Mouse (Mus musculus) ES-Bruce4 (cell line): ENCODE measurements at regions not wholly inside any gene's neighbourhood (a gene's known extent, or its start where the extent isn't known, plus 50 kb on each side); places are given as distances from the start of the nearest gene placed in this dataset.

Experiments
- EP300 ChIP-seq: IDR thresholded peaks from 2 replicates; pipeline ENCODE4 v1.6.1; 2011; ENCODE audit warnings: low read depth, low read length; ENCODE audit not compliant: insufficient read depth
- POLR2A ChIP-seq: IDR thresholded peaks from one replicate; pipeline ENCODE4 v1.8.1; 2011; ENCODE audit warnings: low read length; ENCODE audit not compliant: insufficient read depth

GRCm38 (mm10) chr5:118351301-118351700, 106.3 kb downstream of the 2410131K14Rik start:
- TF ChIP-seq EP300 (0 out of 2 replicates have a peak, but pooled peaks have one; percentile 24), POLR2A (no peak)
